25 mouse cellular contexts compared by ENCODE assay signal in the genomic region with DNA sequence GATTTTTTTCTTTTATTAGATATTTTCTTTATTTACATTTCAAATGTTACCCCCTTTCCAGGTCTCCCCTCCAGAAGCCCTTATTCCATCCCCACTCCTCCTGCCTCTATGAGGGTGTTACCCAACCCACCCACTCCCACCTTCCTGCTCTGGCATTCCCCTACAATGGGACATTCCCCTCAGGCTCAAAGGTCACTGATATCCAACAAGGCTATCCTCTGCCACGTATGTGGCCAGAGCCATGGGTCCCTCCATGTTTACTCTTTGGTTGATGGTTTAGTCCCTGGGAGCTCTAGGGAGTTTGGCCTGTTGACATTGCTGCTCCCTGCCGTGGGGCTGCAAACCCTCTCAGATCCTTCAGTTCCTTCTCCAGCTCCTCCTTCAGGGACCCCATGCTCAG.
"Had no signal": no experiment of that assay in that cellular context is flagged by ENCODE, and none has a peak within 500 bp of the region (broad histone marks: within the 10 kb centered on the region; RNA-seq: fewer than 3 reads in every experiment).

No protein-coding gene starts in this region.

- H3K4me1 ChIP-seq: heart, embryonic 10.5 days; heart, embryonic 12.5 days; hindbrain, embryonic 10.5 days; hindbrain, embryonic 12.5 days; intestine, embryonic 15.5 days; limb, embryonic 10.5 days; limb, embryonic 12.5 days had no signal

- DNase-seq: gastrocnemius, adult 2 months; gastrocnemius, postnatal 14 days; gastrocnemius, postnatal 36 days; heart, adult 11 months; heart, adult 2 months; heart, postnatal 10 days; heart, postnatal 4 days; kidney, adult 18-20 months; kidney, adult 8-10 months; kidney, postnatal 10 days; kidney, postnatal 25 days; kidney, postnatal 4 days had no signal

- H3K9ac ChIP-seq: heart, embryonic 12.5 days; hindbrain, embryonic 12.5 days; hindbrain, embryonic 14.5 days; intestine, embryonic 15.5 days; limb, embryonic 12.5 days had no signal

- H3K9me3 ChIP-seq: heart, embryonic 10.5 days; heart, embryonic 12.5 days; hindbrain, embryonic 10.5 days; hindbrain, embryonic 12.5 days; intestine, embryonic 15.5 days; limb, embryonic 10.5 days; limb, embryonic 12.5 days had no signal

- H3K27ac ChIP-seq: gastrocnemius, adult 2 months; heart, adult 2 months; heart, embryonic 10.5 days; hindbrain, embryonic 10.5 days; hindbrain, embryonic 12.5 days; hindbrain, embryonic 14.5 days; intestine, embryonic 15.5 days; layer of hippocampus, adult 2 months; left cerebral cortex, adult 2 months; limb, embryonic 10.5 days; limb, embryonic 12.5 days had no signal

- ATAC-seq: hindbrain, embryonic 16.5 days; inflammation-experienced regulatory T-cells, adult 6 months; intestine, embryonic 15.5 days; intestine, postnatal 0 days had no signal

- H3K27me3 ChIP-seq: heart, embryonic 12.5 days; hindbrain, embryonic 12.5 days; intestine, embryonic 15.5 days; limb, embryonic 12.5 days had no signal

- H3K4me2 ChIP-seq: heart, embryonic 12.5 days; hindbrain, embryonic 12.5 days; hindbrain, embryonic 14.5 days; intestine, embryonic 15.5 days; limb, embryonic 12.5 days had no signal

- H3K4me3 ChIP-seq: gastrocnemius, adult 2 months; heart, adult 2 months; heart, embryonic 10.5 days; heart, embryonic 12.5 days; hindbrain, embryonic 10.5 days; hindbrain, embryonic 12.5 days; intestine, embryonic 15.5 days; layer of hippocampus, adult 2 months; left cerebral cortex, adult 2 months; limb, embryonic 10.5 days; limb, embryonic 12.5 days had no signal

- H3K36me3 ChIP-seq: heart, embryonic 10.5 days; heart, embryonic 12.5 days; hindbrain, embryonic 10.5 days; hindbrain, embryonic 12.5 days; intestine, embryonic 15.5 days; limb, embryonic 10.5 days; limb, embryonic 12.5 days had no signal
